Mouse (Mus musculus) left cerebral cortex, adult 11 months (tissue): ENCODE measurements around the gene Phldb1.
"Not testable (repeated sequence)": the region's sequence is repeated elsewhere in the genome, so short reads cannot be mapped to it uniquely, and the experiment has no call there.

Experiments used
- DNase-seq: peaks from one replicate; pipeline ENCODE4 v3.0.0; 2022; ENCODE audit warnings: low spot score

Phldb1 gene

GRCm38 (mm10) chr9:44653896-44654295 is 81.1 kb downstream of the Phldb1 start:
- no peak for DNase-seq

GRCm38 (mm10) chr9:44652027-44652426 is 83.0 kb downstream of the Phldb1 start:
- DNase-seq, result peak; percentile 26

DNA sequence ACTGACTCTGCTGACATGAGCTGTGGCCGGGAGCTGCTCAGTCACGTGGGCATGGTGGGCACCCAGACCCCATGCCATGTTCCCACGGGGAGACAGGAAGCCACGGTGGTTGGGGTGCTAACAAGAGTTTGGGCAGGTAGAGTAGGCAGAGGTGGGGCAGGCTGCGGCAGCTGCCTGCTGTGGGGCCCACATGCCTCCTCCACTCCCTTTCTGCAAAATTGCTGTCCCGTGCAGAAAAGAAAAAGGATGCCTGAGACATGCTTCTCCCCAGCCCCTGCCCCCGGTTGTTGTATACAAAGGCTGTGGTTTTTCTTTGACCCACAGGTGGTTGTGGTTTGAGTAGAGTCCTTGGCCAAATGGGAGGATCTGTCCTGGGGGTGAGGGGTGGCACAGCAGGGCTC is 86.1 kb downstream of the Phldb1 start:
- DNase-seq, result no peak

GRCm38 (mm10) chr9:44647656-44648055 is 87.3 kb downstream of the Phldb1 start:
- no peak for DNase-seq

DNA sequence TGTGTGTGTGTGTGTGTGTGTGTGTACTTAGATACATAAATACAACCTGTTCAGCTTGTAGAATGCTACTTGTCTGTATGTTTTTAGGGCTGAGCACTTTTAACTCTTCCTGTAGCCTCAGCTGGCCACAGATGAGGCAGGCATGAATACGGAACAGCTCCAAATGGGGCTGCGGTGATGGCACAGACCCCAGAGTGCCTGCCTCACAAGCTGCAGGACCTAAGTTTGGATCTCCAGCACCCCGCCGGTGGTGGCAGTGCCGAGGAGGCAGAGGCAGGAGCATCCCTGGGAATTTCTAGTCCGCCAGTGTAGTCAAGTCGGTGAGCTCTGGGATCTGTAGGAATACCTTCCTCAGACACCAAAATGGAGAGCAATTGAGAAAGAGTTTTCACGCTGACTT is 88.0 kb downstream of the Phldb1 start:
- no peak for DNase-seq

DNA sequence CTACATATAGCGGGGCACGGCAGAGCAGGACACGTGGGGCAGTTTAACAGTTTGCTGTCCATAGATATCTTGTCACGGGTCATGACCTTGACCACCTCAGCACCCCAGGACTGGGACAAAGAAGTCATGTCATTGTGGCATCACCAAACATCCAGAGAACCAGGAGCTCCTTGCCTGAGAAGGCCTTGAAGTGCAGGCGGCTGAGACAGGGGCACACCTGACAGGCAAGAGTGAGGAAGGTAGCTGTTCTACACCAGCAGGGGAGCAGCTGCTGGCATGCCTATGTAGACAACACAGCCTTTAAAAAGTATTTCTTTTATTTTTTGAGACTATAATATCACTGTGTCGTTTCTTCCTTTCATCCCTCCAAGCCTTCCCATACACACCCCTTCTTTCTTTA is 88.6 kb downstream of the Phldb1 start:
- DNase-seq, result no peak

GRCm38 (mm10) chr9:44645924-44646323 is 89.1 kb downstream of the Phldb1 start:
- DNase-seq, result no peak

DNA sequence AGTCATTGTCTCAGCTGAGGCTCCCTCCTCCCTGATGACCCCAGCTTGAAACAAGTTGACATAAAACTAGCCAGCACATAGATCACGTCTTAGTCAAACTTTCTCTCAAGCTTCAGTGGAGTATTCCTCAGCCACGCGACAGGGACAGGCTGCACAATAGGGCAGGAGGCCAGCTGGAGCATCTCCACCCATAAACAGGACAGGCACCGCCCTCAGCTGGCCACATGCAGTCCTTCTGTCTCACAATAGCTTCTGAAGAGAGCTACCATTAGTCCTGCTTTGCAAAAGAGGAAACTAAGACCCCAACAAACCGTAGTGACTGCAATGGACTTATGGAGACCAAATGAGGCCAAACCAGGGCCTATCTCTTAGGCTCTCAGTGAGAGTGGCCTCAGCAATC is 89.5 kb downstream of the Phldb1 start:
- no peak for DNase-seq

DNA sequence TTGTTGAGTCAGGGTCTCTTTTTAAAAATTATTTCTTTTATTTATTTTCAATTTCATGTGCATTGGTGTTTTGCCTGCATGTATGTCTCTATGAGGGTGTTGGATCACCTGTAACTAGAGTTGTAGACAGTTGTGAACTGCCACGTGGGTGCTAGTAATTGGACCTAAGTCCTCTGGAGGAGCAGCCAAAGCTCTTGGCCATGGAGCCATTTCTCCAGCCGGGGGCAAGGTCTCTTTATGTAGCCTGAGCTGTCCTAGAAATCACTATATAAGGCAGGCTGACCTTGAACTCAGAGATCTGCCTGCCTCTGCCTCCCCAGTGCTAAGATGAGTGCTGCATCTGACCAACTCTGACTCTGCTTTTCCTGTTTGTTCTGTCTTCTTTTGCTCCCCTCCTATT is 90.8 kb downstream of the Phldb1 start:
- no peak for DNase-seq

- DNase-seq, result no peak
These were observed 91.9 kb downstream of the Phldb1 start for GRCm38 (mm10) chr9:44643103-44643502.

DNA sequence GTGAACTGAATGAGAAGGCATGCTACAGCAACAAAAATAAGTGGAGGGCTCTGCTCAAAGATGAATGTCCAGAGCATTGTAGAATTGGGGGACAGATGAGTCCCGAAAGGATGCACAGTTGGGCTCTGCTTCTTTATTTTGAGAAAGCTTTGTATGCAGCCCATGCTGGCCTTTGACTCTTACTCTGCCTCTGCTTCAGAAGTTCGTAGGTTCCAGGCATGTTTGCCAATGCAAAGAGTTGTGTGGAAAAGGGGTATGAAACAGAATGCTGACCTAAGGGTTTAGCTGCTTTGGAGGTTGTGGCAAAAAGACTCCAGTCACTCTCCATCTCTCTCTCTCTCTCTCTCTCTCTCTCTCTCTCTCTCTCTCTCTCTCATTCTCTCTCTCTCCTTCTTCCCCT is 93.4 kb downstream of the Phldb1 start:
- DNase-seq, result no peak

GRCm38 (mm10) chr9:44640646-44641357 is 94.2 kb downstream of the Phldb1 start:
- no peak for DNase-seq

- not testable (repeated sequence) for DNase-seq
These were observed 95.0 kb downstream of the Phldb1 start for GRCm38 (mm10) chr9:44640028-44640427.

GRCm38 (mm10) chr9:44638726-44639125 is 96.3 kb downstream of the Phldb1 start:
- not testable (repeated sequence) for DNase-seq

GRCm38 (mm10) chr9:44637551-44638169 is 97.3 kb downstream of the Phldb1 start:
- no peak for DNase-seq
